Mouse (Mus musculus) kidney, embryonic 15.5 days (tissue): Measurements from ENCODE around the gene Defb29. TPM values are rescaled to one million over a fixed set of nuclear protein-coding genes. Genes with fewer than 3 reads are reported as not detected.
A peak's percentile ranks its signal among the peaks of the same experiment; 100 is the strongest.

Experiments
- ATAC-seq: fragments of 200-750 bp; cut with Nextera tagmentation; replicated peaks from 2 replicates; pipeline ENCODE4 v1.8.0; 2017; ENCODE audit warnings: moderate TSS enrichment; ENCODE audit not compliant: low FRiP score
- H3K27ac ChIP-seq: fragments of 300-500 bp; sonication (generic); 2 replicates; pipeline ENCODE4 v1.5.1; 2015; ENCODE audit warnings: mild to moderate bottlenecking, inconsistent platforms
- H3K27me3 ChIP-seq: fragments of 300-500 bp; sonication (generic); 2 replicates; pipeline ENCODE4 v1.6.1; 2015; ENCODE audit warnings: inconsistent platforms
- H3K36me3 ChIP-seq: fragments of 300-500 bp; sonication (generic); 2 replicates; pipeline ENCODE4 v1.6.1; 2015; ENCODE audit warnings: inconsistent platforms
- H3K4me1 ChIP-seq: fragments of 300-500 bp; sonication (generic); 2 replicates; pipeline ENCODE4 v1.6.1; 2015; ENCODE audit warnings: inconsistent platforms
- H3K4me2 ChIP-seq: fragments of 300-500 bp; sonication (generic); 2 replicates; pipeline ENCODE4 v1.6.1; 2015; ENCODE audit warnings: moderate library complexity, mild to moderate bottlenecking, inconsistent platforms
- H3K4me3 ChIP-seq: fragments of 300-500 bp; sonication (generic); replicated peaks from 2 replicates; pipeline ENCODE4 v1.5.1; 2015; ENCODE audit warnings: mild to moderate bottlenecking, inconsistent platforms
- H3K9ac ChIP-seq: fragments of 300-500 bp; sonication (generic); 2 replicates; pipeline ENCODE4 v1.6.1; 2015; ENCODE audit warnings: mild to moderate bottlenecking, inconsistent platforms
- H3K9me3 ChIP-seq: fragments of 300-500 bp; sonication (generic); replicated peaks from 2 replicates; pipeline ENCODE4 v1.6.1; 2016; ENCODE audit warnings: inconsistent platforms
- WGBS: fragments of 180-500 bp; shearing (Covaris S2); methylation state at CpG from one replicate; pipeline ENCODE4 v1.1.7; 2015; ENCODE audit warnings: mixed read lengths; 5-methylcytosine and 5-hydroxymethylcytosine counted together
- polyA plus RNA-seq: library from polyadenylated mRNA; unstranded; fragments of >200 nt; fragmentation: Nextera tagmentation; extraction: Ambion mirVana; gene quantifications from 2 replicates; pipeline ENCODE4 v1.2.1, GENCODE M21; 2015

Defb29 gene
- polyA plus RNA-seq = 0.90 and 1.6 TPM in 2 replicates

GRCm38 (mm10) chr2:152539944-152540710, at the start of gene Defb29:
Gene Defb29 (minus strand): TSS chr2:152540098.
- ATAC-seq = peak; percentile 10; the same call in 1 of the 2 replicates
- 37% methylated on average over 13 of the region's 13 CpGs for WGBS

GRCm38 (mm10) chr2:152589021-152589420, 49.1 kb upstream of the Defb29 start:
- H3K27ac ChIP-seq = no peak overlapping the region
- H3K4me3 ChIP-seq = no peak overlapping the region
- peaks cover 10% of the 10 kb centered on the region for H3K4me1 ChIP-seq
- no peaks in the 10 kb centered on the region for H3K27me3 ChIP-seq
- ATAC-seq = no peak
- no peaks in the 10 kb centered on the region for H3K36me3 ChIP-seq
- WGBS = 32% methylated on average over 6 of the region's 6 CpGs
- H3K9me3 ChIP-seq = no peaks in the 10 kb centered on the region
- H3K4me2 ChIP-seq = no peak overlapping the region
- H3K9ac ChIP-seq = no peak overlapping the region

More at GRCm38 (mm10) chr2:152539944-152540710, at the start of gene Defb29:
- no peaks in the 10 kb centered on the region for H3K36me3 ChIP-seq
- H3K27me3 ChIP-seq = no peaks in the 10 kb centered on the region
- no peak within 1 kb of the TSS for H3K4me3 ChIP-seq
- no peak within 1 kb of the TSS for H3K4me2 ChIP-seq
- no peak within 1 kb of the TSS for H3K9ac ChIP-seq
- H3K27ac ChIP-seq = 0 out of 2 replicates have a peak within 1 kb of the TSS, but pooled peaks have one; percentile 41
- H3K9me3 ChIP-seq = peaks cover 4% of the 10 kb centered on the region; the same call in 1 of the 2 replicates
- peaks cover 32% of the 10 kb centered on the region for H3K4me1 ChIP-seq

GRCm38 (mm10) chr2:152588450-152588849, 48.6 kb upstream of the Defb29 start:
- no peak overlapping the region for H3K9ac ChIP-seq
- H3K4me2 ChIP-seq = no peak overlapping the region
- H3K27ac ChIP-seq = peak overlapping the region; percentile 5; the same call in 1 of the 2 replicates
- H3K4me3 ChIP-seq = no peak overlapping the region
- H3K27me3 ChIP-seq = no peaks in the 10 kb centered on the region
- no peaks in the 10 kb centered on the region for H3K36me3 ChIP-seq
- H3K9me3 ChIP-seq = no peaks in the 10 kb centered on the region
- 33% methylated on average over 2 of the region's 2 CpGs for WGBS
- peaks cover 10% of the 10 kb centered on the region for H3K4me1 ChIP-seq
- no peak for ATAC-seq

- Histone ChIP-seq H3K4me2 (no peak overlapping the region), H3K27ac (no peak overlapping the region), H3K36me3 (no peaks in the 10 kb centered on the region), H3K27me3 (no peaks in the 10 kb centered on the region), H3K4me3 (no peak overlapping the region), H3K9me3 (no peaks in the 10 kb centered on the region), H3K4me1 (peaks cover 10% of the 10 kb centered on the region), H3K9ac (no peak overlapping the region)
- no peak for ATAC-seq
- 76% methylated on average over 4 of the region's 4 CpGs for WGBS
Measured at GRCm38 (mm10) chr2:152586926-152587560, 47.1 kb upstream of the Defb29 start.

GRCm38 (mm10) chr2:152580612-152581011, 40.7 kb upstream of the Defb29 start:
- H3K27me3 ChIP-seq = no peaks in the 10 kb centered on the region
- ATAC-seq = no peak
- no peak overlapping the region for H3K9ac ChIP-seq
- no peaks in the 10 kb centered on the region for H3K9me3 ChIP-seq
- H3K4me2 ChIP-seq = no peak overlapping the region
- WGBS = 77% methylated on average over 11 of the region's 11 CpGs
- H3K4me1 ChIP-seq = 0 out of 2 replicates have a peak, but pooled peaks cover 8% of the 10 kb centered on the region
- no peak overlapping the region; the same call in 1 of the 2 replicates for H3K27ac ChIP-seq
- H3K36me3 ChIP-seq = no peaks in the 10 kb centered on the region
- no peak overlapping the region for H3K4me3 ChIP-seq

- 43% methylated on average over 7 of the region's 7 CpGs for WGBS
- ATAC-seq = no peak
Measured at GRCm38 (mm10) chr2:152580107-152580506, 40.2 kb upstream of the Defb29 start, which contains the start of gene Defb19. Gene Defb19 (minus strand): TSS chr2:152580312.

GRCm38 (mm10) chr2:152573484-152573883, 33.6 kb upstream of the Defb29 start:
- ATAC-seq = no peak
- H3K4me3 ChIP-seq = no peak overlapping the region
- H3K9me3 ChIP-seq = no peaks in the 10 kb centered on the region
- H3K4me1 ChIP-seq = 0 out of 2 replicates have a peak, but pooled peaks cover 2% of the 10 kb centered on the region
- H3K27me3 ChIP-seq = no peaks in the 10 kb centered on the region
- H3K4me2 ChIP-seq = no peak overlapping the region
- H3K9ac ChIP-seq = no peak overlapping the region
- no peak overlapping the region for H3K27ac ChIP-seq
- WGBS = 72% methylated on average over 8 of the region's 8 CpGs
- no peaks in the 10 kb centered on the region for H3K36me3 ChIP-seq

More at GRCm38 (mm10) chr2:152580107-152580506, 40.2 kb upstream of the Defb29 start, which contains the start of gene Defb19:
- Histone ChIP-seq H3K9me3 (no peaks in the 10 kb centered on the region), H3K4me2 (no peak within 1 kb of the TSS), H3K27me3 (no peaks in the 10 kb centered on the region), H3K4me1 (0 out of 2 replicates have a peak, but pooled peaks cover 8% of the 10 kb centered on the region), H3K36me3 (no peaks in the 10 kb centered on the region), H3K4me3 (no peak within 1 kb of the TSS), H3K9ac (no peak within 1 kb of the TSS), H3K27ac (no peak within 1 kb of the TSS; the same call in 1 of the 2 replicates)

GRCm38 (mm10) chr2:152572114-152572794, 32.4 kb upstream of the Defb29 start, which contains the start of gene Defb21:
Gene Defb21 (plus strand): TSS chr2:152572744.
- Histone ChIP-seq H3K4me1 (0 out of 2 replicates have a peak, but pooled peaks cover 2% of the 10 kb centered on the region), H3K4me3 (no peak within 1 kb of the TSS), H3K27me3 (no peaks in the 10 kb centered on the region), H3K9ac (no peak within 1 kb of the TSS), H3K9me3 (no peaks in the 10 kb centered on the region), H3K27ac (no peak within 1 kb of the TSS), H3K4me2 (no peak within 1 kb of the TSS), H3K36me3 (no peaks in the 10 kb centered on the region)
- 66% methylated on average over 11 of the region's 11 CpGs for WGBS
- no peak for ATAC-seq

GRCm38 (mm10) chr2:152570313-152570712, 30.4 kb upstream of the Defb29 start:
- Histone ChIP-seq H3K9ac (no peak overlapping the region), H3K9me3 (no peaks in the 10 kb centered on the region), H3K27ac (peak overlapping the region; percentile 67), H3K27me3 (no peaks in the 10 kb centered on the region), H3K36me3 (no peaks in the 10 kb centered on the region), H3K4me1 (0 out of 2 replicates have a peak, but pooled peaks cover 2% of the 10 kb centered on the region), H3K4me3 (no peak overlapping the region), H3K4me2 (no peak overlapping the region)
- ATAC-seq = 0 out of 2 replicates have a peak, but pooled peaks have one; percentile 29
- 72% methylated on average over 6 of the region's 6 CpGs for WGBS

- WGBS = 78% methylated on average over 4 of the region's 4 CpGs
- no peaks in the 10 kb centered on the region for H3K27me3 ChIP-seq
- H3K36me3 ChIP-seq = no peaks in the 10 kb centered on the region
- no peak overlapping the region for H3K4me2 ChIP-seq
- H3K27ac ChIP-seq = peak overlapping the region; percentile 67
- H3K9ac ChIP-seq = no peak overlapping the region
- H3K4me1 ChIP-seq = 0 out of 2 replicates have a peak, but pooled peaks cover 2% of the 10 kb centered on the region
- no peaks in the 10 kb centered on the region for H3K9me3 ChIP-seq
- ATAC-seq = no peak
- no peak overlapping the region for H3K4me3 ChIP-seq
Measured at GRCm38 (mm10) chr2:152569881-152570280, 30.0 kb upstream of the Defb29 start.

GRCm38 (mm10) chr2:152569038-152569437, 29.1 kb upstream of the Defb29 start, which contains the start of gene Gm17416:
Gene Gm17416 (plus strand): TSS chr2:152569338.
- no peaks in the 10 kb centered on the region for H3K9me3 ChIP-seq
- 0 out of 2 replicates have a peak, but pooled peaks cover under 1% of the 10 kb centered on the region for H3K4me1 ChIP-seq
- peak within 1 kb of the TSS; percentile 67 for H3K27ac ChIP-seq
- H3K4me2 ChIP-seq = no peak within 1 kb of the TSS
- H3K27me3 ChIP-seq = no peaks in the 10 kb centered on the region
- H3K4me3 ChIP-seq = no peak within 1 kb of the TSS
- ATAC-seq = no peak
- 82% methylated on average over 5 of the region's 5 CpGs for WGBS
- no peaks in the 10 kb centered on the region for H3K36me3 ChIP-seq
- no peak within 1 kb of the TSS for H3K9ac ChIP-seq
